Mouse (Mus musculus) T-helper 2 cell (primary cell): ENCODE data around the gene Snx11.

ENCODE experiments used
- in situ Hi-C: fragments of 300-600 bp; cut with MboI, MseI; formaldehyde crosslinking; loops from one replicate; pipeline ENCODE4 v1.15.1; 2025; ENCODE audit warnings: high pct_unique_total_duplicates

Gene Snx11

GRCm38 (mm10) chr11:96762742-96763470 lies 14.5 kb downstream of the Snx11 start:
- in situ Hi-C loops, result no loop called here

- in situ Hi-C loops, result no loop called here
Observed at GRCm38 (mm10) chr11:96761984-96762383, 15.4 kb downstream of the Snx11 start.

- in situ Hi-C loops, result no loop called here
Observed at GRCm38 (mm10) chr11:96760042-96760441, 17.3 kb downstream of the Snx11 start.

DNA sequence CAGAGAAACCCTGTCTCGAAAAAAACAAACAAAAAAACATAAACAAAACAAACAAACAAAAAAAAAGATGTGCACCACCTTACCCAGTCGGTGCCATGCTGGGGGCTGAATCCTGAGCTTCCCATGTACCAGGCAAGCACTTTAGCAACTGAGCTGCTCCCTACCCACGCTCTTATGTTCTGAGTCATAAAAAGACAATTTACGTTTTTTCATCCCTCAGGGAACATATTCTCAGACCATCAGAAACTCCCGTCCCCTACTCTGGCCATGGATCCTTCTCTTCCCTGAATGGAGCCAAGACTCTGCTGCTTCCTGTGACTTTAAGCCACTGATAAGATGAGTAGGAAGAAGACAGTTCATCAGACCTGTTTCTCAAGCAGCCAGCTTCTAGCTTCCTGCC lies 19.0 kb downstream of the Snx11 start:
- in situ Hi-C loops, result no loop called here

DNA sequence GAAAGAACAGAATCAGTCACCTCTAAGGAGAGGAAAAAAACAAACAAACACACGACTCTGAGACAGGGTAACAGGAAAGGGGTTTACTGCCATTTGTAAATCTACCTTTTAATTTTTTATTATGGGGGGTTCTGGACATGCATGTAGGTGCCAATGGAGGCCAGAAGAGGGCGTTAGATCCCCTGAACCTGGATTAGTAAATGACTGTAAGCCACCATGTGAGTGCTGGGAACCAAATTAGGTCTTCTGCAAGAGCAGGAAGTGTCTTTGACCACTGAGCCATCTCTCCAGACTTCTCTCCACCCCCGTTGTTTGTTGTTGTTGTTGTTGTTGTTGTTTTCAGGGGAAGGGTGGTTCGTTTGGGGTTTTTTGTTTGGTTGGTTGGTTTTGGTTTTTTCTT lies 19.9 kb downstream of the Snx11 start:
- in situ Hi-C loops, result no loop called here

DNA sequence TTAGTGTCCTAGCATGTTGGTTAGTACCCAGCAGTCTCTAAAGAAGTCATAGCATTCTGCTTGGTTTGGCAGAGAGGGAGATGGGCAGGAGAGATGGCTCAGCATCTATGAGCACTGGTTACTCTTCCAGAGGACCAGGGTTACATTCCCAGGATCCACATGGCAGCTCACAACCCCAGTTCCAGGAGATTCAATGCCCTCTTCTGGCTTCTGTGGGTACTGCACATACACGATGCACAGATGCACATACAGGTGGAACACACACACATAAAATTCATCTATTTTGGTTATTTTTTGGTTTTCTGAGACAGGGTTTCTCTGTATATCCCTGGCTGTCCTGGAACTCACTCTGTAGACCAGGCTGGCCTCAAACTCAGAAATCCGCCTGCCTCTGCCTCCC lies 22.1 kb downstream of the Snx11 start:
- in situ Hi-C loops, result no loop called here

- in situ Hi-C loops, result no loop called here
Observed at GRCm38 (mm10) chr11:96747555-96747954, 29.8 kb downstream of the Snx11 start.

DNA sequence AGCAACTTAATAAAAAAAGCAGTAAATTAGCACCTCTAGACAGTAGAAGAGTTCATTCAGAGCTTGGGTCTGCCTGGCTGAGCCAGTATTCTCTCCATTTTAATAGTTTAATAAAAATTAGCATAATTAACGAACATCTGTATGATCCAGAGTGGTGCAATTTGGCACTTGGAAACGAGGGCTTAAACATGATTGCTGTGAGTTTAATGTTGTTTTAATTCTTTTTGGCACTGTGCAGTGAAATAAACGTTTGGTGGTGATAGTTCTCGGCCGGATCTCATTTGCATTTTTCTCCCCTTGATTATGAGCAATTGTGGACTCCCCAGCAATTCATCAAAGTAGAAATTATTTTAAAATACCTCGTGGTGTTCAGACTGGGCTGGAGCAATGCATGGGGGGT lies 30.7 kb downstream of the Snx11 start:
- in situ Hi-C loops, result no loop called here

GRCm38 (mm10) chr11:96743891-96744290 lies 33.5 kb downstream of the Snx11 start:
- in situ Hi-C loops, result no loop called here

GRCm38 (mm10) chr11:96743000-96743399 lies 34.4 kb downstream of the Snx11 start:
- in situ Hi-C loops, result no loop called here

GRCm38 (mm10) chr11:96741995-96742394 lies 35.4 kb downstream of the Snx11 start:
- in situ Hi-C loops, result no loop called here

DNA sequence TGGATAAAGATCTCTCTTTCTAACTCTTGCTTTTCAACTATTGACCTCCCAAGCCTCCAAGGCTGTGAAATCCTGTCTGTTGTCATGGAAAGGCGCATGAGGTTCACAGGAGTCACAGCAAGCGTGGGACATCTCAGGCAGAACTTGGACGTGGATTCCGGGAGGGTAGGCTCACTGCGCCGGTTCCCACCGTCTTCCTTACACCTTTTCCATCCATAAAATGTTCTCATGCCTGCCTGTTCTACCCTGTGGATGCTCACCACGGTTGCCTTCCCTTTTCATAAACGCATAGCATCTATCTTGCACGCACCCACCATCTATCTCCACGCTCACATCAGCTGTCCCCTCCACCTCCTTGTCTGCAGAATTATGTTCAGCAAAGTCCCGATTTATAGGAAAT lies 36.6 kb downstream of the Snx11 start:
- in situ Hi-C loops, result no loop called here

DNA sequence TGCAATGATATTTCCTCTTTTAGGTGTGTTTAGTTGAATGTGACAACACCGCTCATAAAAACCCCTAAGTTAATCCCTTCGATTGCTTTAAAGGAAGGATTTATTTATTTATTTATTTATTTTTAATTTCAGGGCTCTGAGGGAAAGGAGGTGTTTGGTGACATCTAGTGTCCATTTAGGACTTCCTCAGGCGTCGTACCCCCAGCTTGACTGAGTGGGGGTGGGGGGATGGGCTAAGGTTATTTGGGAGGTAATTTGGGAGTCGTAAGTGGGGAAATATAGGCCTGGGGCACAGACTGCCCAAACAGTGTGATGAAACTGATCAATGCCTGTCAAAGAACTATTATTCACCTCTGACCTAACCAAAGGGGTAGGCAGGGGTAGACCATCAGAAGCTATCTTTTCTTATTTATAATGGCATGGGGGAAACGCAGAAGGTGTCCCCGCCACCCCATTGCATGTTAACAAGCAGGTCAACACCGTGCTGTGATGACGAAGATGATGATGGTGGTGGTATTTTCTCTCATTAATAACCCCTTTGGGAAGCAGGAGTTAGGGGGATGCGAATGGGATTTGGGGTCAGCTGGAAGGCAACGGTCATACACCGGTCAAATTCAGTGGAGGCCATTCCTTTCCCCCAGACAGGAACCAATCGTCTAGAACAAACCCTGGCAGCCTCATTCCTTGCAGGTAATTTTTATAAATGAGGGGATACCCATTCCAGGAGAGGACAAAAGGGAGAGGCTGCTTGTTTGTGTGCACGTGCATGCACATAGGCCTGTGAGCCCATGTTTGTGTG lies 39.5 kb downstream of the Snx11 start:
- in situ Hi-C loops, result no loop called here

DNA sequence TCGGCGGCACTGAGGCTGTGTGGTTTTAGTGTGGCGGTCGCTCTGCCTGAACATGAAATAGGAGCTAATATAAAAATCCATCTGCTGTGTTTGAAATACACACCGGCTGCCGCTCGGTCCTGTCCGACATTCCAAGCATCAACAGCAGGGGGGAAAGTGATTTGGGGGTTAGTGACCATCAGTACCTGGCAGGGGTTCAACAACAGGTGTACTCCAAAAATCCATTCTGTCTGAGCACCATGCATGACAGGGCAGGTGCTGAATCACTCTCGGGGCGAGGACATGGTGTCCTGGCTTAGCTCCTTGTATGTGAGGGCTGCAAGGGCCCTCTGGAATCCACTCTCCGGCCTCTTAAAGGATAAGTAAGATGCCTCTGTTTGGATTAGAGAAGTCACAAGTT lies 41.0 kb downstream of the Snx11 start:
- in situ Hi-C loops, result no loop called here

DNA sequence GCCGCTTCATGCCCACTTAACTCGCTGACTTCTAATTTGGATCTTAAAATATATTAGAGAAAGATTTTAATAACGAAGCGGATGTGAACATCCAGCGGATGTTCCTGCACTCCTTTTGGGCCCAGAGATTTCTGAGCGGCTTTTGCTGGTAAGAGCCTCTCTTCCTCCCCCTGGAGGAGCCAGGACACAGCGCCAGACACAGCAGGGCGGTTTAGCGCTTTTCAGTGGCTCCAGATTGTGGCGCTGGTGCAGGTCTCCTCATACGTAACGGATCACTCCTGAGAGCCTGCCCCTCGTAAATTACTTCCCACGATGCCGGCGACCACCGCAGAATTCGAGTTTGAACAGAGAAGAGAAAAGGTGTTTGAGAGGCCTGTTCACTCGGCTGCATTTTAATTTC lies 41.5 kb downstream of the Snx11 start:
- in situ Hi-C loops, result no loop called here

GRCm38 (mm10) chr11:96732657-96733056 lies 44.7 kb downstream of the Snx11 start:
- in situ Hi-C loops, result no loop called here

GRCm38 (mm10) chr11:96730327-96730726 lies 47.0 kb downstream of the Snx11 start:
- in situ Hi-C loops, result no loop called here

- in situ Hi-C loops, result no loop called here
Observed at GRCm38 (mm10) chr11:96729462-96729861, 47.9 kb downstream of the Snx11 start.

DNA sequence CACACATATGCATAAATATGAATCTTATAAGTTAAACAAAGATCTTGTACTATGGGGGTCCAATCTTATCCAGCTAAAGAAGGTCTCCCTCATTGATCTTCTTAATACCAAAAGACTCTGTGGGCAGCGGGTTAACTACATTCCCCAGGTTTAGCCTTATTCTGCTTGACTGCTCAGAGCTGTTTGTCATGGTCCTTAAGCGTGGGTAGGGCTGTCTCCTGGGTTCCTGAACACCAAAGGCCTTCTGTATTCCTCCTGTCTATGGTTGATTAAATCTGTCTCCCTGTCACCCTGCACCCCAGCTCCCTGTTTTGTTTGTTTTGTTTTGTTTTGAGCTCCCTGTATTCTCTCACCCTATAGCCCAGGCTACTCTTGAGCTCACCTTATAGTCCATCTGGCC lies 48.8 kb downstream of the Snx11 start:
- in situ Hi-C loops, result no loop called here

GRCm38 (mm10) chr11:96725833-96726232 lies 51.5 kb downstream of the Snx11 start:
- in situ Hi-C loops, result no loop called here

GRCm38 (mm10) chr11:96718609-96719008 lies 58.8 kb downstream of the Snx11 start:
- in situ Hi-C loops, result no loop called here
